Mouse (Mus musculus) heart, postnatal 0 days (tissue): Measurements from ENCODE around the gene Ubash3a. TPM values are rescaled to one million over a fixed set of nuclear protein-coding genes. Genes with fewer than 3 reads are reported as not detected.

ENCODE experiments used
- ATAC-seq: fragments of 200-750 bp; cut with Nextera tagmentation; 2 replicates; pipeline ENCODE4 v1.8.0; 2017; ENCODE audit warnings: low read depth, moderate number of reproducible peaks, moderate library complexity; ENCODE audit not compliant: insufficient read depth
- DNase-seq: peaks from one replicate; pipeline ENCODE4 v3.0.0-alpha.2; 2016; ENCODE audit warnings: low spot score
- H3K27ac ChIP-seq: fragments of 300-500 bp; sonication (generic); 2 replicates; pipeline ENCODE4 v1.5.1; 2014; ENCODE audit warnings: low read depth, mild to moderate bottlenecking
- H3K27me3 ChIP-seq: fragments of 300-500 bp; sonication (generic); 2 replicates; pipeline ENCODE4 v1.6.1; 2014; ENCODE audit warnings: low read length, mixed read lengths; ENCODE audit not compliant: control insufficient read depth, insufficient read depth
- H3K36me3 ChIP-seq: fragments of 300-500 bp; sonication (generic); replicated peaks from 2 replicates; pipeline ENCODE4 v1.6.1; 2014; ENCODE audit warnings: low read length, mixed read lengths; ENCODE audit not compliant: control insufficient read depth, insufficient read depth
- H3K4me1 ChIP-seq: fragments of 300-500 bp; sonication (generic); 2 replicates; pipeline ENCODE4 v1.6.1; 2014; ENCODE audit warnings: antibody characterized with exemption; ENCODE audit not compliant: control insufficient read depth, insufficient read depth
- H3K4me2 ChIP-seq: fragments of 300-500 bp; sonication (generic); 2 replicates; pipeline ENCODE4 v1.6.1; 2014; ENCODE audit warnings: low read depth, mild to moderate bottlenecking, low read length, moderate library complexity
- H3K4me3 ChIP-seq: fragments of 300-500 bp; sonication (generic); 2 replicates; pipeline ENCODE4 v1.5.1; 2014; ENCODE audit warnings: low read depth, low read length
- H3K9ac ChIP-seq: fragments of 300-500 bp; sonication (generic); replicated peaks from 2 replicates; pipeline ENCODE4 v1.6.1; 2014; ENCODE audit warnings: low read depth, low read length, mixed read lengths
- H3K9me3 ChIP-seq: fragments of 300-500 bp; sonication (generic); replicated peaks from 2 replicates; pipeline ENCODE4 v1.6.1; 2016; ENCODE audit warnings: low read length; ENCODE audit not compliant: control insufficient read depth
- CTCF ChIP-seq: IDR thresholded peaks from 2 replicates; pipeline ENCODE4 v1.5.1; 2016; ENCODE audit warnings: antibody characterized with exemption, control low read depth, low read depth
- EP300 ChIP-seq: IDR thresholded peaks from 2 replicates; pipeline ENCODE4 v1.6.1; 2016; ENCODE audit warnings: antibody characterized with exemption, low read depth
- WGBS: fragments of 180-500 bp; shearing (Covaris S2); extraction: QIAGEN DNeasy Blood & Tissue Kit; methylation state at CpG from one replicate; pipeline ENCODE4 v1.1.7; 2014; 5-methylcytosine and 5-hydroxymethylcytosine counted together
- polyA plus RNA-seq: library from polyadenylated mRNA; unstranded; fragments of >200 nt; fragmentation: Nextera tagmentation; extraction: Ambion mirVana; gene quantifications from 2 replicates; pipeline ENCODE4 v1.2.1, GENCODE M21; 2015
- total RNA-seq: library from RNA; depleted of rRNA; stranded (reverse); fragments of >200 nt; gene quantifications from 2 replicates; pipeline ENCODE4 v1.2.3, GENCODE M21; 2014; ENCODE audit warnings: low replicate concordance

Gene Ubash3a
- total and polyA plus RNA-seq, 2 experiments from 2014 or later, result 0.20 TPM; not detected in 1

- Histone ChIP-seq H3K27ac (no peak overlapping the region), H3K4me2 (no peak overlapping the region), H3K4me3 (no peak overlapping the region), H3K9me3 (no peaks in the 10 kb centered on the region), H3K27me3 (no peaks in the 10 kb centered on the region), H3K4me1 (no peaks in the 10 kb centered on the region), H3K36me3 (no peaks in the 10 kb centered on the region), H3K9ac (no peak overlapping the region)
- TF ChIP-seq CTCF (no peak), EP300 (no peak)
- 61% methylated on average over 7 of the region's 7 CpGs for WGBS
- DNase-seq, result no peak
- ATAC-seq, result no peak
These were observed 19.3 kb downstream of the Ubash3a start for GRCm38 (mm10) chr17:31226931-31227330.

DNA sequence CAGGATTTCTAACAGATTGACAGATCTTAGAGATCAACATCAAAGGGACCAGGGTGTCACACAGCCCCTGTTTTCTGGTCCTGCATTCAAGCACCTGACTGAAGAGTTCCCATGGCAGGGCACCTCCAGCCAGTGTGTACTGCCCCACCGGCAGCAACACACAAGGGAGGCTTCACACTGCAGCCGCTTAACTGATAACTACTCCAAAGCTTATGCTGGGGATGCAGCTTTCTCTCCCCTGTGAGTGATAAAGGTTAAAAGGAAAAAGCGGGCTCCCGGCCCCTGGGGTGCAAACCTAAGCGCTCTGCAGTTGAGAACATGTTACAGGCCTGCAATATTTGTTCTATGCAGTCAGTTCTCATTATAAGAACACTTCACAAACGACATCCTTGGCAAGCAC is 24.1 kb downstream of the Ubash3a start:
- Histone ChIP-seq H3K4me3 (no peak overlapping the region), H3K27ac (no peak overlapping the region), H3K36me3 (no peaks in the 10 kb centered on the region), H3K9me3 (no peaks in the 10 kb centered on the region), H3K9ac (no peak overlapping the region), H3K4me2 (no peak overlapping the region), H3K27me3 (no peaks in the 10 kb centered on the region), H3K4me1 (no peaks in the 10 kb centered on the region)
- TF ChIP-seq EP300 (no peak), CTCF (no peak)
- 30% methylated on average over 6 of the region's 6 CpGs for WGBS
- DNase-seq, result no peak
- no peak for ATAC-seq

DNA sequence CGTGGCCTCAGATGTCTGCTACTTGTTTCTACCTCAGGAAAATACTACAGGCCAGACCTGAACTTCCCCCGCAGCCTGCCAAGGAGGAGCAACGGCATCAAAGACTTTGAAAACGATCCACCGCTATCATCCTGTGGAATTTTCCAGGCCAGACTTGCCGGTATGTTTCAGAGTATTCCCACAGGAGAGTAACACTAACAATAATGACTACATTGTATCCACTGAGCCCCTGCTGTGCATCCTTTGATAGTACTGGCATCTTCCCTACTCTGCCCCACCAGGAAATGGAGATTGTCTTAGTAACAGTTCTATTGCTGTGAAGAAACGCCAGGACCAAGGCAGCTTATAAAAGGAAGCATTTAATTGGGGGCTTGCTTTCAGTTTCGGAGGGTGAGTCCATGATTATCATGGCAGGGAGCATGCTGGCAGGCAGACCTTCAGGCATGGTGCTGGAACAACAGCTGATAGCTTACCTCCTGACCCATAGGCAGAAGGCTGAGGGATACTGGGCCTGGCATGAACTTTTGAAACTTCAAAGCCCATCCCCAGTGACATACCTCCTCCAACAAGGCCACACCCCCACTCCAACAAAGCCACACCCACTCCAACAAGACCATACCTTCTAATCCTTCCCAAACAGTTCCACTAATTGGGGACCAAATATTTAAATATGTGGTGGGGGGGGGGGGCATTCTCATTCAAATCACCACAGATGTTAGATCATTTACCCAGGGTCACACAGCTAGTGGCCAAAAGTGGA is 24.8 kb downstream of the Ubash3a start:
- Histone ChIP-seq H3K9me3 (no peaks in the 10 kb centered on the region), H3K9ac (no peak overlapping the region), H3K36me3 (no peaks in the 10 kb centered on the region), H3K4me2 (no peak overlapping the region), H3K27ac (no peak overlapping the region), H3K4me3 (no peak overlapping the region), H3K27me3 (no peaks in the 10 kb centered on the region), H3K4me1 (no peaks in the 10 kb centered on the region)
- ATAC-seq (no peak), DNase-seq (no peak)
- TF ChIP-seq CTCF (no peak), EP300 (no peak)
- 33% methylated on average over 8 of the region's 8 CpGs for WGBS

DNA sequence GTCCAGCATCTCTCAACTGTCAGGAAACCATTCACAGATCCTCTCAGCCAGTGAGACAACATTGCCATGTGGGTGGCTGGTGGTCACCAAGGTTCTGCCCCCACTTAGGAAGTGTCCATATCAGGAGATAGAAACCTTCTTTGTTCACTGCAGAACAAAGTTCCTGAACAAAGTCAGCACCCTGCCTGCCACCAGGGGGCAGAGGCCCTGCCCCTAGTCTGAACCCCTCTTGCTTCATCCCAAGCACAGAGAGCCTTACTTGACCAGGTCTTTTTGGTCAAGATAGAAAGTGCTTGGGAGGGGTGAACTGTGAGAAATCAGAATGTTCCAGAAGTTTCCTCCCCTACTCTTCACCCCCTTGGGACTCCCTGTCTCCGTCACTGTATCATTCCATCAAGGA is 28.2 kb downstream of the Ubash3a start:
- Histone ChIP-seq H3K4me3 (no peak overlapping the region), H3K36me3 (no peaks in the 10 kb centered on the region), H3K9ac (no peak overlapping the region), H3K4me1 (no peaks in the 10 kb centered on the region), H3K27me3 (no peaks in the 10 kb centered on the region), H3K27ac (no peak overlapping the region), H3K4me2 (no peak overlapping the region), H3K9me3 (no peaks in the 10 kb centered on the region)
- DNase-seq (no peak), ATAC-seq (no peak)
- no peak for TF ChIP-seq EP300
- peak; percentile 33 for TF ChIP-seq CTCF
- 82% methylated on average over 1 of the region's 1 CpGs for WGBS

- Histone ChIP-seq H3K9ac (no peak overlapping the region), H3K27ac (no peak overlapping the region), H3K36me3 (no peaks in the 10 kb centered on the region), H3K27me3 (no peaks in the 10 kb centered on the region), H3K9me3 (no peaks in the 10 kb centered on the region), H3K4me3 (no peak overlapping the region), H3K4me2 (no peak overlapping the region), H3K4me1 (no peaks in the 10 kb centered on the region)
- 63% methylated on average over 7 of the region's 7 CpGs for WGBS
- ATAC-seq, result no peak
- no peak for DNase-seq
- TF ChIP-seq EP300 (no peak), CTCF (no peak)
These were observed 30.8 kb downstream of the Ubash3a start for GRCm38 (mm10) chr17:31238234-31239020.
